Mouse (Mus musculus): ENCODE results near the gene Lfng. TPM values are rescaled to one million over a fixed set of nuclear protein-coding genes. Genes with fewer than 3 reads are reported as not detected.

Gene Lfng
- total RNA-seq, 2 experiments from 2014 or later, result 2.9 to 4.4 TPM

DNA sequence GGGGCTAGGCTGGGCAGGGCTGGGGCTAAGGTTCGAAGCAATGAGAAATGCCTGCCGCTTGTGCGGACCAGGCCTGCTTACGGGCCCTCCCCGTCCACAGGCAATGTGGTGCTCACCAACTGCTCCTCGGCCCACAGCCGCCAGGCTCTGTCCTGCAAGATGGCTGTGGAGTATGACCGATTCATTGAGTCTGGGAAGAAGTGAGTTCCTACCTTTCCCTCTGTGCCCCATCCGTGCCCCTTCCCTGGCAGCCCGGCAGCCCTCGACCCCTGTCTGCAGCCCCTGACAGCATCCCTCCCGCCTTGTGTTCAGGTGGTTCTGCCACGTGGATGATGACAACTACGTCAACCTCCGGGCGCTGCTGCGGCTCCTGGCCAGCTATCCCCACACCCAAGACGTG is 5.1 kb downstream of the Lfng start:
- no peak for ATAC-seq (replicated peaks; ENCODE audit: low FRiP score, poor library complexity, severe bottlenecking)

DNA sequence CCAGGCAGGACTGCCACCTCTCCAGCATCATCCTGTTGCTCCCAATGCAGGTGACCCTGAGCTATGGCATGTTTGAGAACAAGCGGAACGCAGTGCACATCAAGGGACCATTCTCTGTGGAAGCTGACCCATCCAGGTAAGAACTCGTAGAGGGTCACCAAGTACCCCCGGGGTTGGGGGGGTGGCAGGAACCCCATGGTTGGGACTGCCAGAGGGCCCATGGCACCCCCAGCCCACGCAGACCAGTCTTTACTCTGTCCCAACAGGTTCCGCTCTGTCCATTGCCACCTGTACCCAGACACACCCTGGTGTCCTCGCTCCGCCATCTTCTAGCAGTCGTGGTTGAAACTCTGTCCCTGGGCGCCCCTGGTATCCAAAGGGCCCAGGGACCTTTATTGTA is 7.0 kb downstream of the Lfng start:
- ATAC-seq (replicated peaks; ENCODE audit: low FRiP score, poor library complexity, severe bottlenecking), result no peak

GRCm38 (mm10) chr5:140614837-140615236 is 7.7 kb downstream of the Lfng start:
- 0 out of 2 replicates have a peak, but pooled peaks have one; percentile 9 for ATAC-seq (replicated peaks; ENCODE audit: low FRiP score, poor library complexity, severe bottlenecking)

GRCm38 (mm10) chr5:140615321-140616109 is 8.4 kb downstream of the Lfng start:
- ATAC-seq (replicated peaks; ENCODE audit: low FRiP score, poor library complexity, severe bottlenecking), result no peak

- no peak for ATAC-seq (replicated peaks; ENCODE audit: low FRiP score, poor library complexity, severe bottlenecking)
Measured at GRCm38 (mm10) chr5:140616110-140616503, 9.0 kb downstream of the Lfng start.

- no peak for ATAC-seq (replicated peaks; ENCODE audit: low FRiP score, poor library complexity, severe bottlenecking)
Measured at GRCm38 (mm10) chr5:140616691-140617090, 9.6 kb downstream of the Lfng start.

GRCm38 (mm10) chr5:140617714-140618113 is 10.6 kb downstream of the Lfng start:
- ATAC-seq (replicated peaks; ENCODE audit: low FRiP score, poor library complexity, severe bottlenecking), result no peak

DNA sequence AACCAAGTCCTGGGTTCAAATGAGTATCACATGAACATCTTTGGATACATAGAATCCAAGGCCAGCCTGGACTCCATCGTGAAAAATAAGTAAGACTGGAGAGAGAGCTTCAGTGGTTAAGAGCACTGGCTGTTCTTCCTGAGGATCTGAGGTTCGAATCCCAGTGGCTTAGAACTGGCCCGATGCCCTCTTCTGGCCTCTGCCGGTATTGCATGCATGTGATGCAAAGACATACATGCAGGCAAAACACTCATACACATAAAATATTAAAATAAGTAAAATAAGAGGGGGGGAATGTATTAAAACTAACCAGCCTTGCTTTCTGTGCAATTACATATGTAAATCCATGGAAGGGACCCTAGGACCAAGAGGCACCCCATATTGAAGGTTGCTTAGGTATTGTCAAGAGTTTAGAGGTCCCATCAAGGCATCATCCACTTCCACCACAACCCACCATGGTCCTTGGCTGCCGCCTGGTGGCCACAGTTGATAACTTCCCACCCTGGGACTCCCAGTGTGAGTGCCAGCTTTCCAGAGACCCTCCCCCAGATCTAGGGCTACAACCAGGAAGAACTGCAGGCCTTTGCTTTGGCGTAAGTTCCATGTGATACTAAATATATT is 12.1 kb downstream of the Lfng start:
- ATAC-seq (replicated peaks; ENCODE audit: low FRiP score, poor library complexity, severe bottlenecking), result peak; percentile 62

GRCm38 (mm10) chr5:140619895-140620736 is 13.0 kb downstream of the Lfng start:
- no peak for ATAC-seq (replicated peaks; ENCODE audit: low FRiP score, poor library complexity, severe bottlenecking)

DNA sequence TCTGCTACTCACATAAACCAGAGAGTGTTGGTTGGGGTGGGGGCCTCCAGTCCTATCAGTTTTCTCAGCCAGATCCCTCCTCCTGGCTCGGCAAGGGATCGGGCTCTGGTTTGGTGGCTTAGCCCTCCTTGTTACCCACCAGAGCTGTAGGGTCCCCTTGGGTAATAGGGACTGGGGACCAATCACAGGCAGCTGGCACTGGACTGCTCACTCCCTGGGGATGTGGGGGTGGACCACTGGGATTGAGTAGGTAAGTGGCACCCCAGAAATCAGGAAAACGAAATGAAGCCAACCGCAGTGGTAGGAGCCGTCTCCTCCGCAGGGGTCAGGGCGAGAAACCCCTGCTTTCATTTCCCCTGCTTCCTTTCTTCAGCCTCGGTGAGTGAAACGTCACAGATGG is 14.0 kb downstream of the Lfng start:
- no peak for ATAC-seq (replicated peaks; ENCODE audit: low FRiP score, poor library complexity, severe bottlenecking)

DNA sequence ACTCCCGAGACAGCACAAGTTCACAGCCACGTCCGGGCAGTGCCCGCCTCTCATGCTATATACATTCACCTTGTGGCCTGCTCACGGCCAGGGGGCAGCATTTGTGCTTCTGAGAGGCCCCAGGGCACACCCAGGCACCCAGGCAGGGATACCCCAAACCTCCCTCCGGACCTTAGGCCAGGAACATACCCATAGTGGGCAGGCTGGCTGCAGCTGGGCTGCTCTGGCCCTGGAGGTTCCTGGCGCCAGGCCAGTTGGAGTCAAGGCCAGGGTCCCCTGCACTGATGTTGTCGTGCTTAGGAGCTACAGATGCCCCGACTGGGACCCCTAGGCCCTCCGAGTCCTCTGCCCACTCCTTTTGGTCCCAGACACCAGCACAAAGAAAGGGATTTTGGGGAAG is 14.4 kb downstream of the Lfng start:
- ATAC-seq (replicated peaks; ENCODE audit: low FRiP score, poor library complexity, severe bottlenecking), result no peak

- ATAC-seq (replicated peaks; ENCODE audit: low FRiP score, poor library complexity, severe bottlenecking), result no peak
Measured at GRCm38 (mm10) chr5:140622978-140623670, 16.0 kb downstream of the Lfng start.

DNA sequence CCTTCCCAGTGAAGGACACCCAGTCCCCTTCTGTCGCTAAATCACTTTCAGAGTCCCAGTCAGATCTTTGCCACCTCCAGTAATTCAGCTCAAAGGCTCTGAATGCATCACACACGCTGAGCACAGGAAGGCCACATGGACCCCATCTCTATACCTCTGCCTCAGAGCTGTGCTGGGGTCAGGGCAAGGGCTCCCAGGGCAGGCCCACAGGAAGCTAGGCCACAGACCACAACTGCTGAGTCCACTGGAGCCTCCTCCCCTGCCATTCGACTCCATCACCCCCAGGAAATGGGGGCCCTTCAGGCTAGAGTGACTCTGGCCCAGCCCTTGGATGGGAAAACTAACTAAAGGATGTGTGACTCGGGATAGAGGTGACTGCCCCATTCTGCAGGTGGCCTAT is 16.7 kb downstream of the Lfng start:
- no peak for ATAC-seq (replicated peaks; ENCODE audit: low FRiP score, poor library complexity, severe bottlenecking)

DNA sequence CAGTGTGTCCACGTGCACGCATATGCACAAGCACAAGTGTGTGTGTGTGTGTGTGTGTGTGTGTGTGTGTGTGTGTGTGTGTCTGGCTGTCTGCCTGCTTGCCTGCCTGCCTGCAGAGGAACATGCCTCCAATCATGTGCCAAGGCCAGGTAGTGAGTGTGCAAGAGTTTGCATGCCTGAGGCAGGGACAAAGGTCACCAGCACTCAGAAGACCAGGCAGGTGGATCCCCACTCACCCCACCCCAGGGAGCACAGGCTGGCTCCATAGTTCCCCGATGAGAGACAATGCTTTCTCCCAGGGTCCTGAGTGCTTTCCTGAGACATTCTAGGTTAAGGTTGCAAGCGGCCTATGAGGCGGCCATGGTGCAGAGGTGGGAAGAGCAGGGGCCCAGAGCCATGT is 17.1 kb downstream of the Lfng start:
- no peak for ATAC-seq (replicated peaks; ENCODE audit: low FRiP score, poor library complexity, severe bottlenecking)

GRCm38 (mm10) chr5:140624961-140625360 is 17.8 kb downstream of the Lfng start:
- no peak for ATAC-seq (replicated peaks; ENCODE audit: low FRiP score, poor library complexity, severe bottlenecking)

DNA sequence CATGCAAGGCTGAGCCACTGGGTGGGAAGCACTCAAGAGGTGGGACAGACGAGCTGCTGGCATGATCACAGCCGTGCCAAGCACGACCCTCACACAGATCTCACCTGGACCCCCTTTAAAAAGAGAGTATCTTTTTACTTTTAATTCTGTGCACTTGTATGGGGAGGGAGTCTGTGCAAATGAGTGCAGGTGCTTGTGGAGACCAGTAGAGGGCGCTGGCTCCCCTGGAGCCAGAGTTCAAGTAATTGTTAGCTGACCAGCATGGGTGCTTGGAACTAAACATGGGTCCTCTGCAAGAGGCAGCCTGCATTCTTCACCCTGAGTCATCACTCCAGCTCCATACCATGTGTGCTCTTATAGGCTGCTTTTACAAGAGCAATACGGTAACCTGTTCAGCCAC is 20.5 kb downstream of the Lfng start:
- ATAC-seq (replicated peaks; ENCODE audit: low FRiP score, poor library complexity, severe bottlenecking), result no peak

- ATAC-seq (replicated peaks; ENCODE audit: low FRiP score, poor library complexity, severe bottlenecking), result no peak
Measured at GRCm38 (mm10) chr5:140628995-140629394, 21.9 kb downstream of the Lfng start.

GRCm38 (mm10) chr5:140633432-140633831 is 26.3 kb downstream of the Lfng start:
- no peak for ATAC-seq (replicated peaks; ENCODE audit: low FRiP score, poor library complexity, severe bottlenecking)

GRCm38 (mm10) chr5:140634798-140635722 is 27.9 kb downstream of the Lfng start:
- no peak for ATAC-seq (replicated peaks; ENCODE audit: low FRiP score, poor library complexity, severe bottlenecking)

Measured in erythroblast, adult 5-6 weeks (primary cell).